Mouse (Mus musculus) gastrocnemius, postnatal 4 days (tissue): ENCODE data around the gene Anapc15-ps. TPM values are rescaled to one million over a fixed set of nuclear protein-coding genes. Genes with fewer than 3 reads are reported as not detected.

Experiments used
- DNase-seq, 2 experiments: peaks; one replicate each; pipeline ENCODE4 v3.0.0; 2021 to 2022; ENCODE audit warnings: low spot score in 2 of 2, mixed read lengths in 2 of 2
- total RNA-seq, 2 experiments: library from RNA; stranded (reverse); gene quantifications; 2 replicates each; pipeline ENCODE4 v1.2.3; 2021

Gene Anapc15-ps
- total RNA-seq, 2 experiments from 2014 or later: not detected

- DNase-seq: no peak
Observed at GRCm38 (mm10) chr10:95691347-95691746, 18.1 kb upstream of the Anapc15-ps start.

- no peak for DNase-seq
Observed at GRCm38 (mm10) chr10:95689833-95690232, 16.6 kb upstream of the Anapc15-ps start.

- DNase-seq: no peak
Observed at GRCm38 (mm10) chr10:95689058-95689457, 15.8 kb upstream of the Anapc15-ps start.

GRCm38 (mm10) chr10:95687558-95688141 is 14.4 kb upstream of the Anapc15-ps start:
- no peak for DNase-seq

- no peak for DNase-seq
Observed at GRCm38 (mm10) chr10:95686041-95686440, 12.8 kb upstream of the Anapc15-ps start.

- DNase-seq: no peak
Observed at GRCm38 (mm10) chr10:95684782-95685555, 11.7 kb upstream of the Anapc15-ps start.

- no peak for DNase-seq
Observed at GRCm38 (mm10) chr10:95684250-95684649, 11.0 kb upstream of the Anapc15-ps start.

GRCm38 (mm10) chr10:95683735-95684134 is 10.5 kb upstream of the Anapc15-ps start:
- no peak for DNase-seq

GRCm38 (mm10) chr10:95682964-95683363 is 9.7 kb upstream of the Anapc15-ps start:
- DNase-seq: no peak

GRCm38 (mm10) chr10:95682091-95682740 is 9.0 kb upstream of the Anapc15-ps start:
- no peak for DNase-seq

GRCm38 (mm10) chr10:95681481-95681880 is 8.2 kb upstream of the Anapc15-ps start:
- DNase-seq: no peak

GRCm38 (mm10) chr10:95681058-95681440 is 7.8 kb upstream of the Anapc15-ps start:
- no peak for DNase-seq

- no peak for DNase-seq
Observed at GRCm38 (mm10) chr10:95680153-95681057, 7.2 kb upstream of the Anapc15-ps start.

- no peak for DNase-seq
Observed at GRCm38 (mm10) chr10:95679131-95679530, 5.9 kb upstream of the Anapc15-ps start.

GRCm38 (mm10) chr10:95678661-95679060 is 5.4 kb upstream of the Anapc15-ps start:
- no peak for DNase-seq

- DNase-seq: no peak
Observed at GRCm38 (mm10) chr10:95678241-95678640, 5.0 kb upstream of the Anapc15-ps start.

GRCm38 (mm10) chr10:95677356-95678109 is 4.3 kb upstream of the Anapc15-ps start:
- DNase-seq: peak in 1 of 2 experiments; percentile 58

GRCm38 (mm10) chr10:95676991-95677355 is 3.7 kb upstream of the Anapc15-ps start:
- no peak for DNase-seq

- no peak for DNase-seq
Observed at GRCm38 (mm10) chr10:95676387-95676786, 3.1 kb upstream of the Anapc15-ps start.
